ENCODE assay signal across 8 mouse cellular contexts in the genomic region with DNA sequence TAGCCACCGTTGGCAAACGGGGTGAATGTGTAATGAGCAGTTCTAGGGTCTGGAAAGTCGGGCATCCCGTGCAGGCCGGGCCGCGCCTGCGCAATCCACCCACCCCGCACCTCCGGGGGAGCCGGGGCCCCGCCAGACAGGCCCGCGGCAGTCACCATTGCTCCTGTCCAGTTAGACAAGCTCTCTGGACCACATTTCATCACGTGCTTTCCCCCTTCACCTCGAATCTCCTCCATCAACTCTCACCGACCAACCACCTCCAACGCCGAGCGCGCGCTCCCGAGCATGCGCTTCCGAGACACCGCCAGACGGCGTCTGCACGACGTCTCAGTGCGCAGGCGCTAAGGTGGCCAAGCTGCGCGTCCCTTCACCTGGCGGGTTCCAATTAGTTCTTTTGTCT. TPM values are rescaled to one million over a fixed set of nuclear protein-coding genes. Genes with fewer than 3 reads are reported as not detected.
A peak's percentile ranks its signal among the peaks of the same experiment; 100 is the strongest.
DNase-seq lines count a peak whose midpoint lies in the region; ATAC-seq and TF ChIP-seq lines count a peak whose summit lies in the region.

Mlh3 (minus strand) TSS at position 281 of the 400 bp plus-strand sequence.

- H3K4me1 ChIP-seq in hindbrain, postnatal 0 days (ENCODE audit: insufficient read depth, low read length), result no peaks in the 10 kb centered on the region; the same call in 1 of the 2 replicates

- WGBS in hindbrain, postnatal 0 days, result under 1% methylated on average over 35 of the region's 35 CpGs

- no peaks in the 10 kb centered on the region for H3K9me3 ChIP-seq in hindbrain, postnatal 0 days (ENCODE audit: low read length)

- H3K27ac ChIP-seq in gastrocnemius, adult 2 months, result peak within 1 kb of the TSS; percentile 90
- H3K27ac ChIP-seq in hindbrain, postnatal 0 days, result peak within 1 kb of the TSS; percentile 61

- no peaks in the 10 kb centered on the region for H3K36me3 ChIP-seq in hindbrain, postnatal 0 days (ENCODE audit: insufficient read depth, low read length)

- peak; percentile 96 for ATAC-seq in hindbrain, postnatal 0 days

- peak; percentile 51 for TF ChIP-seq CTCF in gastrocnemius, adult 2 months (IDR thresholded peaks at IDR 0.05)
- peak; percentile 68 for TF ChIP-seq CTCF in hindbrain, postnatal 0 days (IDR thresholded peaks at IDR 0.05; ENCODE audit: low read depth)

- intact Hi-C loops in gastrocnemius, adult 2 months (cut with DNase I), result loop anchor here (5.0 kb wide), 1 partner anchor 48 kb away; no protein-coding TSS in a partner anchor

- peak; percentile 87 for DNase-seq in T-cell, adult 2 months (ENCODE audit: low spot score)
- DNase-seq in cerebellum, postnatal 4 days (ENCODE audit: low spot score in 2 of 2), result peak; percentile 56 to 78
- DNase-seq in gastrocnemius, adult 2 months, result peak; percentile 90
- DNase-seq in hindbrain, postnatal 0 days (ENCODE audit: low spot score), result peak; percentile 95
- peak; percentile 86 to 92 for DNase-seq in left cerebral cortex, adult 18-20 months (ENCODE audit: low spot score in 2 of 2)
- peak; percentile 88 to 91 for DNase-seq in lung, postnatal 4 days
- peak; percentile 82 for DNase-seq in retina, postnatal 7 days (ENCODE audit: low read depth, low spot score)
- peak; percentile 78 to 82 for DNase-seq in urinary bladder, adult 18-20 months (ENCODE audit: low spot score in 2 of 2)

- peak within 1 kb of the TSS; percentile 55 for H3K4me2 ChIP-seq in hindbrain, postnatal 0 days (ENCODE audit: low read depth, low read length)

- H3K9ac ChIP-seq in hindbrain, postnatal 0 days (replicated peaks; ENCODE audit: low read length), result peak within 1 kb of the TSS; percentile 47

- H3K4me3 ChIP-seq in gastrocnemius, adult 2 months, result peak within 1 kb of the TSS; percentile 82
- peak within 1 kb of the TSS; percentile 46 for H3K4me3 ChIP-seq in hindbrain, postnatal 0 days (ENCODE audit: low read length)

- H3K27me3 ChIP-seq in hindbrain, postnatal 0 days (ENCODE audit: insufficient read depth, low read length), result no peaks in the 10 kb centered on the region

RNA-seq across cellular contexts. Expression of gene Mlh3, which starts in this region (rescaled TPM):
- 10 to 100 TPM in 1 of 2 experiments, 1 to 10 TPM in 1; 8.9 to 10.6 TPM for total RNA-seq in gastrocnemius, adult 2 months (2021)
- total RNA-seq in hindbrain, postnatal 0 days (2014; rRNA removed), result 5.5 and 9.9 TPM in 2 replicates
- polyA plus RNA-seq in hindbrain, postnatal 0 days (2015; fragmentation: Nextera tagmentation; extraction: Ambion mirVana), result 4.9 and 5.1 TPM in 2 replicates
- total RNA-seq in left cerebral cortex, adult 18-20 months (2021), result 10 to 100 TPM; 17.5 TPM

Comparison
In these comparisons a context has a peak if more than half of its experiments do, and no peak if none do; other contexts are left out.
1. Peak in every context shown above with its lines: DNase-seq, ATAC-seq, H3K4me3 ChIP-seq and H3K27ac ChIP-seq.